Mouse (Mus musculus): ENCODE data around the gene Kpna2. TPM values are rescaled to one million over a fixed set of nuclear protein-coding genes. Genes with fewer than 3 reads are reported as not detected.
"Not testable (repeated sequence)": the region's sequence is repeated elsewhere in the genome, so short reads cannot be mapped to it uniquely, and the experiment has no call there.

The Kpna2 gene
- 10 to 100 TPM; 53.9 to 86.8 (median 74.8) TPM for total RNA-seq (2022)

- peak; percentile 92 for DNase-seq (ENCODE audit: low spot score)
Observed at GRCm38 (mm10) chr11:106999151-106999948, at the start of gene Kpna2. Gene Kpna2, minus strand, starts transcription at chr11:106999541.

GRCm38 (mm10) chr11:107046766-107047620 is 47.7 kb upstream of the Kpna2 start:
- no peak for DNase-seq (ENCODE audit: low spot score)

- no peak for DNase-seq (ENCODE audit: low spot score)
Observed at GRCm38 (mm10) chr11:107045546-107045945, 46.2 kb upstream of the Kpna2 start.

- DNase-seq (ENCODE audit: low spot score) = peak; percentile 50
Observed at GRCm38 (mm10) chr11:107044321-107044720, 45.0 kb upstream of the Kpna2 start.

- no peak for DNase-seq (ENCODE audit: low spot score)
Observed at GRCm38 (mm10) chr11:107043361-107043760, 44.0 kb upstream of the Kpna2 start.

GRCm38 (mm10) chr11:107041396-107041795 is 42.1 kb upstream of the Kpna2 start:
- no peak for DNase-seq (ENCODE audit: low spot score)

GRCm38 (mm10) chr11:107039417-107039816 is 40.1 kb upstream of the Kpna2 start:
- DNase-seq (ENCODE audit: low spot score) = no peak

- no peak for DNase-seq (ENCODE audit: low spot score)
Observed at GRCm38 (mm10) chr11:107034085-107034810, 34.9 kb upstream of the Kpna2 start.

GRCm38 (mm10) chr11:107031635-107032034 is 32.3 kb upstream of the Kpna2 start:
- DNase-seq (ENCODE audit: low spot score) = no peak

- DNase-seq (ENCODE audit: low spot score) = no peak
Observed at GRCm38 (mm10) chr11:107029536-107029935, 30.2 kb upstream of the Kpna2 start.

- DNase-seq (ENCODE audit: low spot score) = no peak
Observed at GRCm38 (mm10) chr11:107028754-107029153, 29.4 kb upstream of the Kpna2 start.

GRCm38 (mm10) chr11:107028275-107028618 is 28.9 kb upstream of the Kpna2 start:
- DNase-seq (ENCODE audit: low spot score) = no peak

GRCm38 (mm10) chr11:107027431-107028274 is 28.3 kb upstream of the Kpna2 start:
- DNase-seq (ENCODE audit: low spot score) = peak; percentile 77

GRCm38 (mm10) chr11:107026554-107027430 is 27.5 kb upstream of the Kpna2 start:
- no peak for DNase-seq (ENCODE audit: low spot score)

GRCm38 (mm10) chr11:107025411-107026321 is 26.3 kb upstream of the Kpna2 start, which contains the start of gene 1810010H24Rik:
Gene 1810010H24Rik, plus strand, starts transcription at chr11:107025681.
- DNase-seq (ENCODE audit: low spot score) = no peak

- no peak for DNase-seq (ENCODE audit: low spot score)
Observed at GRCm38 (mm10) chr11:107024406-107024805, 25.1 kb upstream of the Kpna2 start.

GRCm38 (mm10) chr11:107022050-107022683 is 22.8 kb upstream of the Kpna2 start:
- DNase-seq (ENCODE audit: low spot score) = no peak

GRCm38 (mm10) chr11:107019722-107020121 is 20.4 kb upstream of the Kpna2 start:
- not testable (repeated sequence) for DNase-seq (ENCODE audit: low spot score)
